Mouse (Mus musculus) adrenal gland, postnatal 25 days (tissue): ENCODE measurements around the gene Vmn1r209. TPM values are rescaled to one million over a fixed set of nuclear protein-coding genes. Genes with fewer than 3 reads are reported as not detected.
"Not testable (repeated sequence)": the region's sequence is repeated elsewhere in the genome, so short reads cannot be mapped to it uniquely, and the experiment has no call there.

Experiments used
- DNase-seq: peaks from one replicate; pipeline ENCODE4 v3.0.0; 2021; ENCODE audit warnings: mixed read lengths
- long read RNA-seq: library from polyadenylated mRNA; stranded (forward); transcript quantifications from one replicate; pipeline ENCODE4 v2.0.0, GENCODE M21; 2021
- total RNA-seq: library from RNA; stranded (reverse); gene quantifications from 2 replicates; pipeline ENCODE4 v1.2.3, GENCODE M21; 2021

Vmn1r209 gene
- total RNA-seq = 0.06 TPM in 1 of 2 replicates, not detected in the other
- long read RNA-seq = 0 reads

GRCm38 (mm10) chr13:22809582-22809981 is at the start of gene Vmn1r209:
TSS of gene Vmn1r209 (minus strand) at chr13:22809682.
- DNase-seq = not testable (repeated sequence)

GRCm38 (mm10) chr13:22857461-22857860 is 48.0 kb upstream of the Vmn1r209 start, which contains the start of gene Vmn1r211:
TSS of gene Vmn1r211 (minus strand) at chr13:22857561.
- no peak for DNase-seq

- DNase-seq = no peak
Observed at GRCm38 (mm10) chr13:22854760-22855159, 45.3 kb upstream of the Vmn1r209 start.

GRCm38 (mm10) chr13:22846798-22847197 is 37.3 kb upstream of the Vmn1r209 start:
- DNase-seq = no peak

- DNase-seq = not testable (repeated sequence)
Observed at GRCm38 (mm10) chr13:22844304-22844703, 34.8 kb upstream of the Vmn1r209 start.

GRCm38 (mm10) chr13:22831248-22831647 is 21.8 kb upstream of the Vmn1r209 start, which contains the start of gene Vmn1r210:
TSS of gene Vmn1r210 (minus strand) at chr13:22831348.
- DNase-seq = no peak

GRCm38 (mm10) chr13:22829395-22829794 is 19.9 kb upstream of the Vmn1r209 start:
- not testable (repeated sequence) for DNase-seq

GRCm38 (mm10) chr13:22821601-22822000 is 12.1 kb upstream of the Vmn1r209 start:
- DNase-seq = not testable (repeated sequence)

- DNase-seq = not testable (repeated sequence)
Observed at GRCm38 (mm10) chr13:22788096-22788495, 21.4 kb downstream of the Vmn1r209 start.

GRCm38 (mm10) chr13:22784159-22784558 is 25.3 kb downstream of the Vmn1r209 start:
- DNase-seq = not testable (repeated sequence)

- not testable (repeated sequence) for DNase-seq
Observed at GRCm38 (mm10) chr13:22777300-22777699, 32.2 kb downstream of the Vmn1r209 start, which contains the start of gene Vmn1r208. TSS of gene Vmn1r208 (minus strand) at chr13:22777400.

- DNase-seq = not testable (repeated sequence)
Observed at GRCm38 (mm10) chr13:22771592-22771991, 37.9 kb downstream of the Vmn1r209 start.

Other genes starting within 250 kb of the Vmn1r209 start
- not detected in 2 replicates for gene Vmn1r205, start 216.7 kb downstream of the Vmn1r209 start, total RNA-seq
- not detected in 2 replicates for gene Vmn1r206, start 185.4 kb downstream of the Vmn1r209 start, total RNA-seq
- gene Vmn1r207-ps, start 80.1 kb downstream of the Vmn1r209 start, total RNA-seq = not detected in 2 replicates
- not detected in 2 replicates for gene Vmn1r208, start 32.3 kb downstream of the Vmn1r209 start, total RNA-seq
- gene Vmn1r210, start 21.7 kb upstream of the Vmn1r209 start, total RNA-seq = not detected in 2 replicates
- not detected in 2 replicates for gene Vmn1r211, start 47.9 kb upstream of the Vmn1r209 start, total RNA-seq
- not detected in 2 replicates for gene Vmn1r212, start 74.5 kb upstream of the Vmn1r209 start, total RNA-seq
- gene Vmn1r213, start 198.0 kb upstream of the Vmn1r209 start, total RNA-seq = not detected in 2 replicates
- not detected in 2 replicates for gene Vmn1r214, start 220.7 kb upstream of the Vmn1r209 start, total RNA-seq